Mouse (Mus musculus) bone marrow, adult 2 months (tissue): ENCODE data around the gene Adprhl2.

Source experiments
- CTCF ChIP-seq: fragments of 200-500 bp; IDR thresholded peaks from 2 replicates; pipeline ENCODE4 v1.5.1; 2011; ENCODE audit warnings: low read length, control low read depth; ENCODE audit not compliant: control insufficient read depth, insufficient read depth
- POLR2A ChIP-seq: fragments of 200-500 bp; IDR thresholded peaks from 2 replicates; pipeline ENCODE4 v1.6.1; 2011; ENCODE audit warnings: low read depth, mild to moderate bottlenecking, control low read depth, low read length, borderline replicate concordance; ENCODE audit not compliant: control insufficient read depth

DNA sequence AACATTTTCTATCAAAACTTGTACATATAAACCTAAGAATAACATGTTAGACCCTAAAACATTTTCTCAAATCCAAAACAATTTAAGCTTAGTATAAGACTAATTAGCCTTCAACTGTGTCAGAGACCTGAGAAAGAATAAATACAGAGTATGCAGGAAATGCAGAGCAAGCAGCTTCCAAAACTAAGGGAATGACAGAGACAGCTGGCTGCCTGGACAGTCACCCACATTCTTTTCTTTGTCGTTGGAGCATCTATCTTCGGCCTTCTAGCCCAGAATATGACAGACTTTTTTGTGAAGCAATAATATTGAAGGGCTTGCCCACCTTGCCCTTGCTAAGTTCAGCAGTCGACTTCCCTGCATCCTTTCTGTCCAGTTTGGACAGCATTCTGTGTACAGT lies 52.2 kb downstream of the Adprhl2 start:
- no peak for TF ChIP-seq CTCF
- no peak for TF ChIP-seq POLR2A
